Mouse (Mus musculus): ENCODE data around the gene Senp5. TPM values are rescaled to one million over a fixed set of nuclear protein-coding genes. Genes with fewer than 3 reads are reported as not detected.
"Not testable (repeated sequence)": the region's sequence is repeated elsewhere in the genome, so short reads cannot be mapped to it uniquely, and the experiment has no call there.

The Senp5 gene
- polyA plus RNA-seq, 1 experiment = 13.6 TPM

- H3K27ac ChIP-seq (ENCODE audit: insufficient read depth, low read depth, low read length) = no peak overlapping the region
- no peak for TF ChIP-seq POLR2A (IDR thresholded peaks at IDR 0.05; ENCODE audit: borderline replicate concordance, low read depth, low read length)
Observed at GRCm38 (mm10) chr16:31993195-31993594, 9.9 kb downstream of the Senp5 start.

DNA sequence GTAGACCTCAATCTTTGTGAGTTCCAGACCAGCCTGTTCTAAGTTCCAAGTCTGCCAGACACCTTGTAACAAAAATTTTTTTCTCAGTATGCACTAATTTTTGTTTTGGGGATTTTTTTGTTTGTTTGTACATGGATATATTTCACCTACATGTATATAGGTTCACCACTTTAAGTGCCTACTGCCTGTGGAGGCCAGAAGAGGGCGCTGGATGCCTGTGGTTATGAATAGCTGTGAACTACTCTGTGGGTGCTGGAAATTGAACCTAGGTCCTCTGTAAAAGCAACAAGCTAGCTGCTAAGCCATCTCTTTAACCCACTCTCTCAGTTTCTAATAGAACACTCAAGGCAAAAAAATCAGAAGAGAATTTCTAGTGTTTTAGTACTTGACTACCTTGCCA lies 11.0 kb downstream of the Senp5 start:
- TF ChIP-seq CTCF (IDR thresholded peaks at IDR 0.05; ENCODE audit: low read depth, low read length) = no peak
- Histone ChIP-seq H3K4me3 (ENCODE audit: insufficient read depth, low read length) (no peak overlapping the region), H3K27ac (ENCODE audit: insufficient read depth, low read depth, low read length) (no peak overlapping the region), H3K4me1 (ENCODE audit: control insufficient read depth, insufficient read depth, low read length) (peaks cover under 1% of the 10 kb centered on the region; the same call in 1 of the 2 replicates)

More at GRCm38 (mm10) chr16:31993195-31993594, 9.9 kb downstream of the Senp5 start:
- no peak overlapping the region for H3K4me3 ChIP-seq (ENCODE audit: insufficient read depth, low read length)
- no peaks in the 10 kb centered on the region for H3K4me1 ChIP-seq (ENCODE audit: control insufficient read depth, insufficient read depth, low read length)

GRCm38 (mm10) chr16:31980946-31981345 lies 22.1 kb downstream of the Senp5 start:
- H3K27ac ChIP-seq (ENCODE audit: insufficient read depth, low read depth, low read length) = no peak overlapping the region
- no peak overlapping the region for H3K4me3 ChIP-seq (ENCODE audit: insufficient read depth, low read length)
- TF ChIP-seq CTCF (IDR thresholded peaks at IDR 0.05; ENCODE audit: low read depth, low read length) = no peak; the same call in 1 of the 2 replicates
- TF ChIP-seq POLR2A (IDR thresholded peaks at IDR 0.05; ENCODE audit: borderline replicate concordance, low read depth, low read length) = no peak
- H3K4me1 ChIP-seq (ENCODE audit: control insufficient read depth, insufficient read depth, low read length) = no peaks in the 10 kb centered on the region

- no peak for TF ChIP-seq POLR2A (IDR thresholded peaks at IDR 0.05; ENCODE audit: borderline replicate concordance, low read depth, low read length)
- TF ChIP-seq CTCF (IDR thresholded peaks at IDR 0.05; ENCODE audit: low read depth, low read length) = no peak
- Histone ChIP-seq H3K27ac (ENCODE audit: insufficient read depth, low read depth, low read length) (no peak overlapping the region), H3K4me3 (ENCODE audit: insufficient read depth, low read length) (no peak overlapping the region), H3K4me1 (ENCODE audit: control insufficient read depth, insufficient read depth, low read length) (no peaks in the 10 kb centered on the region)
Observed at GRCm38 (mm10) chr16:31979501-31979900, 23.6 kb downstream of the Senp5 start.

DNA sequence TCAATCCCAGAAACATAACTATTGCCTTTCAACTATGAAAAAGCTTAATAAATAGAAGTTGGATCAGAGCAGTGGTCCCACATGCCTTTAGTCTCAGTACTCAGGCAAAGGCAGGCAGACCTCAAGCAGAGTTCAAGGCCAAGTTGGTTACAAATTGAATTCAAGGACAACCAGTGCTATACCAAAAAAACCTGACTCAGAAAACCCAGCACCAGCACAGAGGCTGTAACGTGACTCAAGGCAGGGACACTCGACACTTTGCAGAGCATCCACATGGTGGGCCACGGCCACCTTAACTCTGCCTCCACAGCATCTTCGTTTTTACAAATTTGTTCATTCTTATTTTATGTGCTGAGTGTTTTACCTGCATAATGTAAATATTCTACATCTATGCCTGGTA lies 27.8 kb downstream of the Senp5 start:
- Histone ChIP-seq H3K27ac (ENCODE audit: insufficient read depth, low read depth, low read length) (no peak overlapping the region), H3K4me1 (ENCODE audit: control insufficient read depth, insufficient read depth, low read length) (no peaks in the 10 kb centered on the region), H3K4me3 (ENCODE audit: insufficient read depth, low read length) (no peak overlapping the region)
- TF ChIP-seq POLR2A (IDR thresholded peaks at IDR 0.05; ENCODE audit: borderline replicate concordance, low read depth, low read length) (no peak), CTCF (IDR thresholded peaks at IDR 0.05; ENCODE audit: low read depth, low read length) (no peak)

- Histone ChIP-seq H3K4me1 (ENCODE audit: control insufficient read depth, insufficient read depth, low read length) (no peaks in the 10 kb centered on the region), H3K27ac (ENCODE audit: insufficient read depth, low read depth, low read length) (no peak overlapping the region), H3K4me3 (ENCODE audit: insufficient read depth, low read length) (no peak overlapping the region)
- TF ChIP-seq POLR2A (IDR thresholded peaks at IDR 0.05; ENCODE audit: borderline replicate concordance, low read depth, low read length) = no peak
- TF ChIP-seq CTCF (IDR thresholded peaks at IDR 0.05; ENCODE audit: low read depth, low read length) = no peak
Observed at GRCm38 (mm10) chr16:31963224-31963623, 39.9 kb downstream of the Senp5 start.

DNA sequence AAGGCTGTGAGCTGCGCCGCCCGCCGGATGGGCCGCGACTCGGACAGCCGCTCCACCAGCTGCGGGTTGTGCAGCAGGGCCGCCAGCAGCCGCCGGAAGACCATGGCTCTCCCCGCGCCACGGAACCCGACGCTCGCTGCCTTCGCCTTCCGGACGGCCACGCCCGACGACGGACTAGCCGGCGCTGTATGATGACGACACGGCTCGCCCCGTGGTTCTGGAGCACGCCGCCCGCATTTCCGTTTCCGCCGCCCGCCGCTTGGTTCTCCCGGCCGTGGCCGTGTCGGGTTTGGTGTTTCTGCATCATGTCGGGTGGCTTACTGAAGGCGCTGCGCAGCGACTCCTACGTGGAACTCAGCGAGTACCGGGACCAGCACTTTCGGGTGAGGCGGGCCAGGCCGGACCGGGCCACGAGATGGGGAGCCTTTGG lies 54.7 kb downstream of the Senp5 start, which contains the start of the genes 0610012G03Rik and Ncbp2:
TSS of gene 0610012G03Rik (minus strand) at position 150 of the 430 bp plus-strand sequence.
TSS of gene Ncbp2 (plus strand) at position 169 of the 430 bp plus-strand sequence.
- peak within 1 kb of the TSS; percentile 94 for H3K4me3 ChIP-seq (ENCODE audit: insufficient read depth, low read length)
- peak within 1 kb of the TSS; percentile 83 for H3K27ac ChIP-seq (ENCODE audit: insufficient read depth, low read depth, low read length)
- 0 out of 2 replicates have a peak, but pooled peaks have one; percentile 15 for TF ChIP-seq POLR2A (IDR thresholded peaks at IDR 0.05; ENCODE audit: borderline replicate concordance, low read depth, low read length)
- no peak for TF ChIP-seq CTCF (IDR thresholded peaks at IDR 0.05; ENCODE audit: low read depth, low read length)
- H3K4me1 ChIP-seq (ENCODE audit: control insufficient read depth, insufficient read depth, low read length) = peaks cover 16% of the 10 kb centered on the region

GRCm38 (mm10) chr16:31947901-31948316 lies 55.2 kb downstream of the Senp5 start:
- H3K4me1 ChIP-seq (ENCODE audit: control insufficient read depth, insufficient read depth, low read length) = peaks cover 18% of the 10 kb centered on the region
- H3K27ac ChIP-seq (ENCODE audit: insufficient read depth, low read depth, low read length) = peak overlapping the region; percentile 83
- TF ChIP-seq POLR2A (IDR thresholded peaks at IDR 0.05; ENCODE audit: borderline replicate concordance, low read depth, low read length) (no peak), CTCF (IDR thresholded peaks at IDR 0.05; ENCODE audit: low read depth, low read length) (no peak)
- H3K4me3 ChIP-seq (ENCODE audit: insufficient read depth, low read length) = peak overlapping the region; percentile 94

- Histone ChIP-seq H3K4me1 (ENCODE audit: control insufficient read depth, insufficient read depth, low read length) (peaks cover 18% of the 10 kb centered on the region), H3K27ac (ENCODE audit: insufficient read depth, low read depth, low read length) (peak overlapping the region; percentile 83), H3K4me3 (ENCODE audit: insufficient read depth, low read length) (peak overlapping the region; percentile 94)
- TF ChIP-seq CTCF (IDR thresholded peaks at IDR 0.05; ENCODE audit: low read depth, low read length) (no peak), POLR2A (IDR thresholded peaks at IDR 0.05; ENCODE audit: borderline replicate concordance, low read depth, low read length) (no peak)
Observed at GRCm38 (mm10) chr16:31947333-31947732, 55.8 kb downstream of the Senp5 start.

DNA sequence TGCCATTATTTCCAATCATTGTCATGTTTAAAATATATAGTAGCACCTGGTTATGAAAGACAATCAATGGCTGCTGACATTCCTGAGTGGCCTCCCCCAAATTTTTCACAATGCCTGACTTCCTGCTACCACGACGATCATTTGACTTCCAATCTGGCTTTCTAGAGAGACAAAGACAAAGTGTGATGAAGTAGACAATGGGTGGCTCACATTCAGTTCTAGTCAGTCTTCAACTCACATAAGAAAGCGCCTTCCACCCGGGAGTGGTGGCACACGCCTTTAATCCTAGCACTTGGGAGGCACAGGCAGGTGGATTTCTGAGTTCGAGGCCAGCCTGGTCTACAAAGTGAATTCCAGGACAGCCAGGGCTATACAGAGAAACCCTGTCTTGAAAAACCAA lies 57.1 kb downstream of the Senp5 start:
- peaks cover 18% of the 10 kb centered on the region for H3K4me1 ChIP-seq (ENCODE audit: control insufficient read depth, insufficient read depth, low read length)
- not testable (repeated sequence) for H3K27ac ChIP-seq (ENCODE audit: insufficient read depth, low read depth, low read length); H3K4me3 ChIP-seq (ENCODE audit: insufficient read depth, low read length)

DNA sequence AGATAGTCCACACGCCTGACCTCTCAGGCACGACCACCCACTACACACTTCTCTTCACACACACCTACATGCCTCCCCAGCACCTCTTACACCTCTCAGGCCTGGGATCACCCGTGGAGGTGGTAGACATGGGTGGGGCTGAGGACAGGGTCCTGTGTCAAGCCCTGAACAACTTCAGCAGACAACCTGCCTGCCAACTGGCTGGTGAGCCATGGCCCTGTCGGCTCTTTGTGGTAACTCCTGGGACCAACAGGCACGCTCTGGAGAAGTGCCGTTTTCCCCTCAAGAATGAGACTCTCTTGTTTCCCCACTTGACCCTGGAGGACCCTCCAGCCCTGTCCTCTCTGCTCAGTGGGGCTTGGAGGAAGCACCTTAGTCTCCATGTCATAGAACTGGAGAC lies 57.7 kb downstream of the Senp5 start:
- Histone ChIP-seq H3K27ac (ENCODE audit: insufficient read depth, low read depth, low read length) (no peak overlapping the region), H3K4me1 (ENCODE audit: control insufficient read depth, insufficient read depth, low read length) (peaks cover 23% of the 10 kb centered on the region), H3K4me3 (ENCODE audit: insufficient read depth, low read length) (no peak overlapping the region)
- no peak for TF ChIP-seq POLR2A (IDR thresholded peaks at IDR 0.05; ENCODE audit: borderline replicate concordance, low read depth, low read length)
- TF ChIP-seq CTCF (IDR thresholded peaks at IDR 0.05; ENCODE audit: low read depth, low read length) = no peak
